Mouse (Mus musculus) liver, postnatal 0 days (tissue): ENCODE measurements around the gene Kcnb1. TPM values are rescaled to one million over a fixed set of nuclear protein-coding genes. Genes with fewer than 3 reads are reported as not detected.

Experiments
- ATAC-seq: fragments of 200-750 bp; cut with Nextera tagmentation; 2 replicates; pipeline ENCODE4 v1.8.0; 2017; ENCODE audit warnings: mild to moderate bottlenecking, moderate library complexity
- DNase-seq: peaks from one replicate; pipeline ENCODE4 v3.0.0-alpha.2; 2016
- H3K27ac ChIP-seq: fragments of 300-500 bp; sonication (generic); 2 replicates; pipeline ENCODE4 v1.5.1; 2014; ENCODE audit warnings: antibody characterized with exemption, moderate library complexity, mild to moderate bottlenecking, low read depth
- H3K27me3 ChIP-seq: fragments of 300-500 bp; sonication (generic); 2 replicates; pipeline ENCODE4 v1.6.1; 2014; ENCODE audit warnings: low read length, control low read depth, mixed read lengths; ENCODE audit not compliant: insufficient read depth
- H3K36me3 ChIP-seq: fragments of 300-500 bp; sonication (generic); replicated peaks from 2 replicates; pipeline ENCODE4 v1.6.1; 2014; ENCODE audit warnings: mild to moderate bottlenecking, control low read depth, low read length, moderate library complexity, mixed read lengths; ENCODE audit not compliant: insufficient read depth
- H3K4me1 ChIP-seq: fragments of 300-500 bp; sonication (generic); 2 replicates; pipeline ENCODE4 v1.6.1; 2014; ENCODE audit warnings: antibody characterized with exemption, mild to moderate bottlenecking, control low read depth; ENCODE audit not compliant: insufficient read depth
- H3K4me2 ChIP-seq: fragments of 300-500 bp; sonication (generic); 2 replicates; pipeline ENCODE4 v1.6.1; 2014; ENCODE audit warnings: low read depth, mild to moderate bottlenecking, low read length, moderate library complexity, mixed read lengths
- H3K4me3 ChIP-seq: fragments of 300-500 bp; sonication (generic); 2 replicates; pipeline ENCODE4 v1.5.1; 2014; ENCODE audit warnings: low read depth, low read length
- H3K9ac ChIP-seq: fragments of 300-500 bp; sonication (generic); replicated peaks from 2 replicates; pipeline ENCODE4 v1.6.1; 2014; ENCODE audit warnings: mild to moderate bottlenecking, moderate library complexity
- H3K9me3 ChIP-seq: fragments of 300-500 bp; sonication (generic); 2 replicates; pipeline ENCODE4 v1.6.1; 2016; ENCODE audit warnings: mild to moderate bottlenecking, control low read depth, low read length, mixed read lengths
- CTCF ChIP-seq: sonication (generic); IDR thresholded peaks from 2 replicates; pipeline ENCODE4 v1.5.1; 2016; ENCODE audit warnings: antibody characterized with exemption, low read depth
- EP300 ChIP-seq: IDR thresholded peaks from 2 replicates; pipeline ENCODE4 v1.6.1; 2016; ENCODE audit warnings: antibody characterized with exemption, low read depth, mild to moderate bottlenecking
- WGBS: fragments of 180-500 bp; shearing (Covaris S2); extraction: QIAGEN DNeasy Blood & Tissue Kit; methylation state at CpG from one replicate; pipeline ENCODE4 v1.1.7; 2014; ENCODE audit not compliant: insufficient replicate concordance; 5-methylcytosine and 5-hydroxymethylcytosine counted together
- polyA plus RNA-seq: library from polyadenylated mRNA; unstranded; fragments of >200 nt; fragmentation: Nextera tagmentation; extraction: Ambion mirVana; gene quantifications from 2 replicates; pipeline ENCODE4 v1.2.1, GENCODE M21; 2015

The Kcnb1 gene
- polyA plus RNA-seq, 1 experiment from 2014 or later = 0.11 TPM

- ATAC-seq (no peak), DNase-seq (no peak)
- no peaks in the 10 kb centered on the region for H3K9me3 ChIP-seq
- peaks cover 23% of the 10 kb centered on the region for H3K4me1 ChIP-seq
- no peak overlapping the region for H3K9ac ChIP-seq
- no peak overlapping the region for H3K27ac ChIP-seq
- H3K4me3 ChIP-seq = no peak overlapping the region
- 83% methylated on average over 15 of the region's 15 CpGs for WGBS
- no peaks in the 10 kb centered on the region for H3K27me3 ChIP-seq
- peaks cover 77% of the 10 kb centered on the region for H3K36me3 ChIP-seq
- peak overlapping the region; percentile 27; the same call in 1 of the 2 replicates for H3K4me2 ChIP-seq
- TF ChIP-seq EP300 (no peak), CTCF (no peak)
Observed at GRCm38 (mm10) chr2:167055386-167055785, 134.6 kb downstream of the Kcnb1 start.

- H3K9ac ChIP-seq = no peak overlapping the region
- no peaks in the 10 kb centered on the region for H3K9me3 ChIP-seq
- TF ChIP-seq CTCF (no peak), EP300 (no peak)
- no peak for DNase-seq
- peaks cover 86% of the 10 kb centered on the region for H3K36me3 ChIP-seq
- WGBS = 69% methylated on average over 9 of the region's 9 CpGs
- ATAC-seq = no peak
- no peak overlapping the region for H3K27ac ChIP-seq
- peak overlapping the region; percentile 47 for H3K4me2 ChIP-seq
- H3K4me1 ChIP-seq = peaks cover 10% of the 10 kb centered on the region
- no peaks in the 10 kb centered on the region for H3K27me3 ChIP-seq
- no peak overlapping the region for H3K4me3 ChIP-seq
Observed at GRCm38 (mm10) chr2:167053127-167053844, 136.7 kb downstream of the Kcnb1 start.

GRCm38 (mm10) chr2:167048698-167049358, 141.1 kb downstream of the Kcnb1 start:
- TF ChIP-seq EP300 (no peak), CTCF (no peak)
- Histone ChIP-seq H3K36me3 (peaks cover 81% of the 10 kb centered on the region), H3K4me3 (no peak overlapping the region), H3K4me2 (no peak overlapping the region), H3K9me3 (no peaks in the 10 kb centered on the region), H3K27me3 (no peaks in the 10 kb centered on the region), H3K27ac (no peak overlapping the region), H3K4me1 (peaks cover 12% of the 10 kb centered on the region), H3K9ac (no peak overlapping the region)
- WGBS = 85% methylated on average over 8 of the region's 8 CpGs
- DNase-seq = no peak
- ATAC-seq = no peak

GRCm38 (mm10) chr2:167048223-167048622, 141.7 kb downstream of the Kcnb1 start:
- Histone ChIP-seq H3K4me1 (peaks cover 11% of the 10 kb centered on the region), H3K4me3 (no peak overlapping the region), H3K36me3 (peaks cover 80% of the 10 kb centered on the region), H3K9me3 (no peaks in the 10 kb centered on the region), H3K4me2 (no peak overlapping the region), H3K27me3 (no peaks in the 10 kb centered on the region), H3K27ac (no peak overlapping the region), H3K9ac (no peak overlapping the region)
- DNase-seq (no peak), ATAC-seq (no peak)
- WGBS = 97% methylated on average over 10 of the region's 10 CpGs
- TF ChIP-seq CTCF (no peak), EP300 (no peak)

Other genes with a start within 250 kb of the Kcnb1 start
- 28.6 and 31.5 TPM in 2 replicates for gene Stau1, start 193.9 kb downstream of the Kcnb1 start, polyA plus RNA-seq
- 19.2 and 21.9 TPM in 2 replicates for gene Ddx27, start 175.0 kb downstream of the Kcnb1 start, polyA plus RNA-seq
- 5.8 and 6.3 TPM in 2 replicates for gene Znfx1, start 127.1 kb downstream of the Kcnb1 start, polyA plus RNA-seq
- gene Ptgis, start 50.4 kb upstream of the Kcnb1 start, polyA plus RNA-seq = 1.1 and 1.8 TPM in 2 replicates
- 3.2 and 4.2 TPM in 2 replicates for gene B4galt5, start 159.0 kb upstream of the Kcnb1 start, polyA plus RNA-seq
- gene Slc9a8, start 231.6 kb upstream of the Kcnb1 start, polyA plus RNA-seq = 7.5 and 9.3 TPM in 2 replicates